Mouse (Mus musculus): ENCODE data around the gene Fbn1.

Gene Fbn1

GRCm38 (mm10) chr2:125501526-125501925 is 6.3 kb downstream of the Fbn1 start:
- DNase-seq (ENCODE audit: low read depth, low spot score) = no peak

- DNase-seq (ENCODE audit: low read depth, low spot score) = no peak
These were observed 9.6 kb downstream of the Fbn1 start for GRCm38 (mm10) chr2:125498216-125498615.

- DNase-seq (ENCODE audit: low read depth, low spot score) = no peak
These were observed 11.1 kb downstream of the Fbn1 start for GRCm38 (mm10) chr2:125496696-125497095.

GRCm38 (mm10) chr2:125494831-125495812 is 12.7 kb downstream of the Fbn1 start:
- no peak for DNase-seq (ENCODE audit: low read depth, low spot score)

GRCm38 (mm10) chr2:125494291-125494690 is 13.5 kb downstream of the Fbn1 start:
- DNase-seq (ENCODE audit: low read depth, low spot score) = no peak

GRCm38 (mm10) chr2:125492050-125492900 is 15.5 kb downstream of the Fbn1 start:
- no peak for DNase-seq (ENCODE audit: low read depth, low spot score)

- DNase-seq (ENCODE audit: low read depth, low spot score) = no peak
These were observed 17.8 kb downstream of the Fbn1 start for GRCm38 (mm10) chr2:125489979-125490378.

- DNase-seq (ENCODE audit: low read depth, low spot score) = no peak
These were observed 22.9 kb downstream of the Fbn1 start for GRCm38 (mm10) chr2:125484910-125485309.

- no peak for DNase-seq (ENCODE audit: low read depth, low spot score)
These were observed 23.6 kb downstream of the Fbn1 start for GRCm38 (mm10) chr2:125484164-125484563.

- DNase-seq (ENCODE audit: low read depth, low spot score) = no peak
These were observed 26.1 kb downstream of the Fbn1 start for GRCm38 (mm10) chr2:125481531-125482317.

GRCm38 (mm10) chr2:125481116-125481515 is 26.7 kb downstream of the Fbn1 start:
- DNase-seq (ENCODE audit: low read depth, low spot score) = no peak

- DNase-seq (ENCODE audit: low read depth, low spot score) = no peak
These were observed 27.7 kb downstream of the Fbn1 start for GRCm38 (mm10) chr2:125480057-125480456.

GRCm38 (mm10) chr2:125478705-125479104 is 29.1 kb downstream of the Fbn1 start:
- no peak for DNase-seq (ENCODE audit: low read depth, low spot score)

GRCm38 (mm10) chr2:125477367-125477766 is 30.4 kb downstream of the Fbn1 start:
- no peak for DNase-seq (ENCODE audit: low read depth, low spot score)

GRCm38 (mm10) chr2:125476231-125476630 is 31.6 kb downstream of the Fbn1 start:
- DNase-seq (ENCODE audit: low read depth, low spot score) = no peak

- no peak for DNase-seq (ENCODE audit: low read depth, low spot score)
These were observed 33.1 kb downstream of the Fbn1 start for GRCm38 (mm10) chr2:125474690-125475089.

- no peak for DNase-seq (ENCODE audit: low read depth, low spot score)
These were observed 34.6 kb downstream of the Fbn1 start for GRCm38 (mm10) chr2:125473228-125473627.

GRCm38 (mm10) chr2:125471721-125472120 is 36.1 kb downstream of the Fbn1 start:
- no peak for DNase-seq (ENCODE audit: low read depth, low spot score)

- no peak for DNase-seq (ENCODE audit: low read depth, low spot score)
These were observed 37.1 kb downstream of the Fbn1 start for GRCm38 (mm10) chr2:125470553-125471295.

GRCm38 (mm10) chr2:125464036-125464435 is 43.8 kb downstream of the Fbn1 start:
- DNase-seq (ENCODE audit: low read depth, low spot score) = no peak

- DNase-seq (ENCODE audit: low read depth, low spot score) = no peak
These were observed 48.7 kb downstream of the Fbn1 start for GRCm38 (mm10) chr2:125459087-125459486.

Measured in ES-CJ7 (cell line).